ENCODE assay signal across 7 mouse cellular contexts in genomic region chr4:134853259-134853636, GRCm38 (mm10). TPM values are rescaled to one million over a fixed set of nuclear protein-coding genes. Genes with fewer than 3 reads are reported as not detected.
DNase-seq lines count a peak whose midpoint lies in the region; ATAC-seq lines count a peak whose summit lies in the region.

TSS of gene Maco1 (minus strand) at chr4:134853345.

- H3K36me3 ChIP-seq in limb, embryonic 11.5 days (ENCODE audit: control insufficient read depth, insufficient read depth, low read length) = no peaks in the 10 kb centered on the region
- H3K36me3 ChIP-seq in midbrain, embryonic 14.5 days (ENCODE audit: control insufficient read depth, insufficient read depth, low read length) = no peaks in the 10 kb centered on the region

- ATAC-seq in limb, embryonic 11.5 days (ENCODE audit: insufficient number of reproducible peaks, low FRiP score, low TSS enrichment, low read depth) = peak; percentile 93
- ATAC-seq in midbrain, embryonic 14.5 days (ENCODE audit: low FRiP score, low TSS enrichment) = peak; percentile 97

- H3K4me1 ChIP-seq in limb, embryonic 11.5 days (ENCODE audit: control insufficient read depth, insufficient read depth, low read length) = peaks cover 9% of the 10 kb centered on the region
- H3K4me1 ChIP-seq in midbrain, embryonic 14.5 days (ENCODE audit: control insufficient read depth, insufficient read depth, low read length) = peaks cover 20% of the 10 kb centered on the region

- 0 out of 2 replicates have a peak, but pooled peaks cover 2% of the 10 kb centered on the region for H3K27me3 ChIP-seq in limb, embryonic 11.5 days (ENCODE audit: control insufficient read depth, insufficient read depth, low read length)
- H3K27me3 ChIP-seq in midbrain, embryonic 14.5 days (ENCODE audit: control insufficient read depth, insufficient read depth, low read length) = peaks cover 10% of the 10 kb centered on the region

- H3K4me3 ChIP-seq in limb, embryonic 11.5 days (ENCODE audit: low read depth, low read length) = peak within 1 kb of the TSS; percentile 95
- peak within 1 kb of the TSS; percentile 98 for H3K4me3 ChIP-seq in midbrain, embryonic 14.5 days (replicated peaks; ENCODE audit: low read depth, low read length)

- H3K9ac ChIP-seq in limb, embryonic 11.5 days (ENCODE audit: low read length) = peak within 1 kb of the TSS; percentile 98
- peak within 1 kb of the TSS; percentile 100 for H3K9ac ChIP-seq in midbrain, embryonic 14.5 days (replicated peaks; ENCODE audit: low read length)

- H3K9me3 ChIP-seq in limb, embryonic 11.5 days (ENCODE audit: control insufficient read depth, low read length) = no peaks in the 10 kb centered on the region
- no peaks in the 10 kb centered on the region for H3K9me3 ChIP-seq in midbrain, embryonic 14.5 days (ENCODE audit: control insufficient read depth, low read length)

- DNase-seq in adrenal gland, postnatal 10 days = peak; percentile 100
- DNase-seq in embryo, embryonic 9.5 days (ENCODE audit: extremely low spot score) = peak; percentile 99
- DNase-seq in gonadal fat pad, adult 2 months (ENCODE audit: low read depth) = peak; percentile 91
- DNase-seq in kidney, adult 18-20 months = peak; percentile 100
- DNase-seq in limb, embryonic 11.5 days (ENCODE audit: low spot score) = peak; percentile 99
- peak; percentile 99 for DNase-seq in midbrain, embryonic 14.5 days
- DNase-seq in spleen, adult 18-20 months = peak; percentile 97 to 99

- 0% methylated on average over 38 of the region's 38 CpGs for WGBS in limb, embryonic 11.5 days
- under 1% methylated on average over 38 of the region's 38 CpGs for WGBS in midbrain, embryonic 14.5 days

- H3K27ac ChIP-seq in limb, embryonic 11.5 days (replicated peaks; ENCODE audit: low read depth, low read length) = peak within 1 kb of the TSS; percentile 81
- H3K27ac ChIP-seq in midbrain, embryonic 14.5 days (replicated peaks; ENCODE audit: low read depth, low read length) = peak within 1 kb of the TSS; percentile 98

- H3K4me2 ChIP-seq in limb, embryonic 11.5 days (ENCODE audit: low read depth, severe bottlenecking) = peak within 1 kb of the TSS; percentile 83
- H3K4me2 ChIP-seq in midbrain, embryonic 14.5 days (ENCODE audit: low read length) = peak within 1 kb of the TSS; percentile 59

RNA-seq across cellular contexts. Expression of gene Maco1, which starts in this region (rescaled TPM):
- total RNA-seq in adrenal gland, postnatal 10 days (2021) = 10 to 100 TPM; 33.3 to 34.5 TPM
- polyA plus RNA-seq in gonadal fat pad, adult 2 months (2012; rRNA removed) = 14.9 and 18.5 TPM in 2 replicates
- 41.5 and 45.4 TPM in 2 replicates for polyA plus RNA-seq in limb, embryonic 11.5 days (2014; fragmentation: Nextera tagmentation; extraction: Ambion mirVana)
- 100 and 102 TPM in 2 replicates for polyA plus RNA-seq in midbrain, embryonic 14.5 days (2014; fragmentation: Nextera tagmentation; extraction: Ambion mirVana)

Comparison
In these comparisons a context has a peak if more than half of its experiments do, and no peak if none do; other contexts are left out.
1. Peak in every context shown above with its lines: DNase-seq, ATAC-seq, H3K4me3 ChIP-seq and H3K27ac ChIP-seq.